Mouse (Mus musculus): ENCODE data around the gene Fry. TPM values are rescaled to one million over a fixed set of nuclear protein-coding genes. Genes with fewer than 3 reads are reported as not detected.
A peak's percentile ranks its signal among the peaks of the same experiment; 100 is the strongest.
"Not testable (repeated sequence)": the region's sequence is repeated elsewhere in the genome, so short reads cannot be mapped to it uniquely, and the experiment has no call there.

Fry gene
- total RNA-seq, 2 experiments from 2014 or later: 194 to 203 TPM

DNA sequence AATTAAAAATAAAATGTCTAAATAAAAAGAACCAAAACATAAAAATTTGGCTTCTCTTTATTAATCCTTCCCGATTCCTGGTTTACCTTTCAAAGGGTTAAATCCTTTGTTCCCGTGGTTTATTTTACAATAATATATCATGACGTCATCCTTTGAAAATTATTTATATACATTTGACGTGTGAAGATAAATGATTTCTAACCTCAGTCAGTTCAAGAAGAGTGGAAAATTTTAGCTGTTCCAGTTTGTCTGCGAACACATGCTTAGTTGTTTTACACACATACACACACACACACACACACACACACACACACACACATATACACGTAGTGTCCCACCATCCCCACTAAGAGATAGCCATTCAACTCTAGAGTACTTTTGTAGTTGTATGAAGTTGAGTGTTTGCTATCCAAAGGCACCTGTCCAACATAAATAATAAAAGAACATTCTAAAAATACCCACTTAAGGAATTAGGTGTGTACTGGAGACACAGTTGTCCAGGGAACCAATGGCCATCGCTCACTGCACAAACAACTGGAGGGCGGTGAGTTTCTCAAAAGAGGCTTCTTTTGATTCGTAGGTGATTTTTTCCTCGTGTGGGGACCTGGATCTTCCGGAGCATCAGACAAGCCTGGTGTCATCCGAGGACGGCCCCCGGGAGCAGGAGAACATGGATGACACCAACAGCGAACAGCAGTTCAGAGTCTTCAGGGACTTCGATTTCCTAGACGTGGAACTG is 338.9 kb downstream of the Fry start:
- intact Hi-C loops (cut with DNase I): no loop called here
- Histone ChIP-seq H3K4me3 (peak overlapping the region; percentile 29), H3K27ac (peak overlapping the region; percentile 66)
- DNase-seq (ENCODE audit: extremely low spot score in 1 of 2, low spot score in 2 of 2): no peak
- no peak for TF ChIP-seq CTCF (IDR thresholded peaks at IDR 0.05)

DNA sequence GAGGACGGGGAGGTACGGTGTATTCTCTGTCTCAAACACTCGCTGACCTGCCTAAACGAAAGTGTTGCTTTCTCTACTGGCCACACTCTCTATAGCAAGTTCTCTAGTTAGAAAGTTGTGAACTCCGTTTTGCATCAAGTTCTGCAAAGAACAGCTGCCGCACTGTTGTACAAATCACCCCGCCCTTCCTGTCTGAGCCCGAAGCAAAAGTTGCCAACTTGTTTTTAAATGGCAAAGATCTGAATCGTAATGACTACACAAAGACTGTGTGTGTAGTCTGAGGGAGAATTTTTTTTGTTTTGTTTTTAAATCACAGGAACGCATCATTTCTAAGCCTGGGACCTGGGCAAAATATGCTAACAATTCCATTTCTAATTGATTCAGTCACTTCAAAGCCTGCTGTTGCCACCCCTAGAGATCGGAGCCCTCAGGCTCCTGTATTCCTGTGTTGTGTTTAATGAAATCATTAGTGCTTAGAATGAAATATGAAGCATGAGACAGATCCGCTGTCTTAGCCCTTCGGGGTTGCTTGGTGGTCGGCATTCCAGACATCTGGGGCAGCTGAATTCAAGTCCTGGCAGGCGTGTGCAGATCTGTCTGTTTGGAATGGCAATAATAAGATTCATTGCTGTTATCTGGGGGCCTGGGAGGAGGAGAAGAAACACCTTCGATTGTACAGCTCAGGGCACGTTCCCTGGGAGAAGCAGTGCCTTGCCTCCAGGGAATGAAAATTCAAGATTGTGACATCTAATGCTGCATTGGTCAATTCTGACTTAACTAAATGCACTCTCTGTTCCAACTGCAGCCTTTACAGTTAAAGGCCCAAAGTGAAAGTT is 339.7 kb downstream of the Fry start:
- intact Hi-C loops (cut with DNase I): no loop called here
- DNase-seq (ENCODE audit: extremely low spot score in 1 of 2, low spot score in 2 of 2): no peak
- H3K27ac ChIP-seq: peak overlapping the region; percentile 66
- no peak for TF ChIP-seq CTCF (IDR thresholded peaks at IDR 0.05)
- H3K4me3 ChIP-seq: peak overlapping the region; percentile 29

DNA sequence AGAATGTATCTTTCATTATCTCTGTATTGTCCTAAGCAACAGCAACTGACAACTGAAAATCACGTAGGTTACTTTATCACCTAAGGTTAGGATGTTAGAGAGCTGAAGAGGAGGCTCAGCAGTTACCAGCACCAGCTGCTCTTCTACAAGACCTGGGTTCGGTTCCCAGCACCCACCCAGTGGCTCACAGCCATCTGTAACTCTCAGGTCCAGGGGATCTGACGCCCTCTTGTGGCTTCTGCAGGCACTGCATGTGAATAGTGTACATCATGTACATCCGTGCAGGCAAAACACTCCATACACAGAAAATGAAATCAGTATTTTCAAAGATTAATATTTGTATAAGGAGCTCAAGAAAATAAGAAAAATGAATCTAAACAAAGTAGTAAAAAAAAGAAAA is 341.4 kb downstream of the Fry start:
- H3K4me3 ChIP-seq: no peak overlapping the region
- intact Hi-C loops (cut with DNase I): no loop called here
- peak; percentile 48 for TF ChIP-seq CTCF (IDR thresholded peaks at IDR 0.05)
- H3K27ac ChIP-seq: no peak overlapping the region; the same call in 1 of the 2 replicates
- DNase-seq (ENCODE audit: extremely low spot score in 1 of 2, low spot score in 2 of 2): no peak

DNA sequence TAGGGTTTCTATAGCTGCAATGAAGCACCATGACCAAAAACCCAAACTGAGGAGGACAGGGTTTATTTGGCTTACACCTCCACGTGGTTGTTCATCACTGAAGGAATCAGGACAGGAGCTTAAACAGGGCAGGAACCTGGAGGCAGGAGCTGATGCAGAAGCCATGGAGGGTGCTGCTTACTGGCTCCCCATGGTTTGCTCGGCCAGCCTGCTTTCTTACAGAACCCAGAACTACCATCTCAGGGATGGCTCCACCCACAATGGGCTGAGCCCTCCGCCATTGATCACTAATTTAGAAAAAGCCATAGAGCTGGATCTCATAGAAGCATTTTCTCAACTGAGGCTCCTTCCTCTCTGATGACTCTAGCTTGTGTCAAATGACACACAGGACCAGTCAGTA is 346.3 kb downstream of the Fry start:
- no peak for DNase-seq (ENCODE audit: extremely low spot score in 1 of 2, low spot score in 2 of 2)
- H3K4me3 ChIP-seq: no peak overlapping the region
- TF ChIP-seq CTCF (IDR thresholded peaks at IDR 0.05): no peak
- peak overlapping the region; percentile 69; the same call in 1 of the 2 replicates for H3K27ac ChIP-seq
- intact Hi-C loops (cut with DNase I): no loop called here

DNA sequence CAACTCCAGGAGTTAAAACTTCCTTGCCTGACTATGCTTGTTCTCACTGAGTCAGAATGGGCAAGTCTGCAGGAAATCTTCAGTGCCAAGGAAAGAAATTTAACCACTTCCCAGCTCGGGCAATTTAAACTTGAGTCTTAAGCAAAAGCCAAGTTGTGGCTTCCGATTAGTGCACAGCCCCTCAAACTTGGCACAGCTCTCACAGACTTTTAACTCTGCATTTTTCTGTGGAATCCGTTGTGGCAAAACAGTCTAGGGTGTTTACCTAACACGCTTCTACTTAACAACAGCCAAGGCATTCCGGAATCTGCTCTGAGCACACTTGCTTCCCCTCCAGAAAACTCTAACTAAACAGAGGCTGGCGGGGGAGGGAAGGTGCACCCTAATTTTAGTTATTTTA is 346.8 kb downstream of the Fry start:
- intact Hi-C loops (cut with DNase I): no loop called here
- DNase-seq (ENCODE audit: extremely low spot score in 1 of 2, low spot score in 2 of 2): no peak
- H3K27ac ChIP-seq: peak overlapping the region; percentile 69; the same call in 1 of the 2 replicates
- TF ChIP-seq CTCF (IDR thresholded peaks at IDR 0.05): no peak
- H3K4me3 ChIP-seq: no peak overlapping the region

DNA sequence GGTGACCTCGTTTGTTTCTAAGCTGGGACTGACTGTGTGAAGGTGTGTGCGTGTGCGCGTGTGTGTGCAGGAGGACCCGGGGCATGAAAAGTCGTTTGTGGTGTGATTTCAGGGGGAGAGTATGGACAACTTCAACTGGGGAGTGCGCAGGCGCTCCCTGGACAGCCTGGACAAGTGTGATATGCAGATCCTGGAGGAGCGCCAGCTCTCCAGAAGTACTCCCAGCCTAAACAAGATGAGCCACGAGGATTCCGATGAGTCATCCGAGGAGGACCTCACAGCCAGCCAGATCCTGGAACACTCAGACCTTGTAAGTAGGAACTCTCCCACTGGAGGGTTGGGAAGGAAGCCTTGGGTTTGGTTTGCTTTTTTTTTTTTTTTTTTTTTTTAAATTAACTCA is 347.7 kb downstream of the Fry start:
- peak overlapping the region; percentile 69 for H3K27ac ChIP-seq
- no peak for TF ChIP-seq CTCF (IDR thresholded peaks at IDR 0.05)
- intact Hi-C loops (cut with DNase I): no loop called here

DNA sequence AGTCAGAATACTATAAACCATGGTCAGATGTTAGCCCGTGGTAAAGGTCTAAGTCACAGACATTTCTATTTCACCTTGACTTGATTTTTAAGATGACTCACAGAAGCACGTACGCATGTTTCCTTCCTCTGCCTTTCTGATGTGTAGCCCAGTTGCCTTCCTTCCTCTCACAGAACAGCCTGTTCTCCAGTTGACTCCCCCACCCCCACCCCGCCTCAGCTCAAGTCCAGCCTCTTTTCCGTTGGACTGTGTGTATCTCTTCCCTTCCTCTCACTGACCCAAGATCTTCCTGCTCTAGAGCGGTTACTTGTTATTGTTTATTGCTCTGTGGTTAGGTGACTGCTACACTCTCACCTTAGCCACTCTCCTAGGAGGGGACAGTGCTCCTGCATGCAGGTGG is 350.0 kb downstream of the Fry start:
- H3K27ac ChIP-seq: no peak overlapping the region
- TF ChIP-seq CTCF (IDR thresholded peaks at IDR 0.05): no peak
- intact Hi-C loops (cut with DNase I): no loop called here
- no peak for DNase-seq (ENCODE audit: extremely low spot score in 1 of 2, low spot score in 2 of 2)
- H3K4me3 ChIP-seq: no peak overlapping the region

More for the DNA sequence above, 347.7 kb downstream of the Fry start:
- DNase-seq (ENCODE audit: extremely low spot score in 1 of 2, low spot score in 2 of 2): peak; percentile 69 to 75
- no peak overlapping the region for H3K4me3 ChIP-seq

DNA sequence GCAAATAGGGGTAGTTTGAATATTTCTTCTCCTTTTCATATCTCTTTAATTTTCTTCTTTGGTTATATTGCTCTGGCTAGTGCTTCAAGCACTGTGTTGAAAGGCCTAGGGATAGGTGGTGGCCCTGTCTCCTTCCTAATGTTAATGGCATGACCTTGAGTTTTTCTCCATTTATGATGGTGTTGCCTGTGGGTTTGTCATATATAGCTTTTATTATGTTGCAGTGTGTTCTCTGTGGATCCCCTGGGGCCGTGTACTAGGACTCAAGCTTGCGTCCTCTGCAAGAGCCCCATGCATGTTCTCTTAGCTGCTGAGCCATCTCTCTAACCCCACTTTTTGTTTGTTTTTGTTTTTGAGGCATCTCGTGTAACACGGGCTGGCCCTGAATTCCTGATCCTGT is 358.9 kb downstream of the Fry start:
- no peak for DNase-seq (ENCODE audit: extremely low spot score in 1 of 2, low spot score in 2 of 2)
- intact Hi-C loops (cut with DNase I): no loop called here
- no peak overlapping the region for H3K4me3 ChIP-seq
- H3K27ac ChIP-seq: no peak overlapping the region
- TF ChIP-seq CTCF (IDR thresholded peaks at IDR 0.05): no peak

DNA sequence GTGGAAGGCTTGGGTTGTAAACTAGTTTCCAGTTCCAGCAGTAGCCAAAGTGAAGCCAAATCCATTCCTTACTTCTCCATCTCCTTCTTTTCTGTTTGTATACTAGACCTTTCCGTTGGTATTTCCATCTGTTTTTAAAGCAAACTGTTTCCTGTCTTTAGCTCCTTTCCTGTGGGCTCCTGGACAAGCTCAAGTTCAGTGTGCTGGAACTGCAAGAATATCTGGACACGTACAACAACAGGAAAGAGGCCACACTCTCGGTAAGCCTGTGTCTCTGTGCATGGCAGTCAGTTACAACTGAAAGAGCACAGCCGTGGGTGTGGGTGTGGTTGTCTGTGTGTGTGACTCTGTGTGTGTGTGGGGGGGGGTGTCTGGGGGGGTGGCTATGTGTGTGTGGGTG is 360.2 kb downstream of the Fry start:
- TF ChIP-seq CTCF (IDR thresholded peaks at IDR 0.05): no peak
- intact Hi-C loops (cut with DNase I): no loop called here
- no peak for DNase-seq (ENCODE audit: extremely low spot score in 1 of 2, low spot score in 2 of 2)
- H3K27ac ChIP-seq: no peak overlapping the region
- H3K4me3 ChIP-seq: no peak overlapping the region

DNA sequence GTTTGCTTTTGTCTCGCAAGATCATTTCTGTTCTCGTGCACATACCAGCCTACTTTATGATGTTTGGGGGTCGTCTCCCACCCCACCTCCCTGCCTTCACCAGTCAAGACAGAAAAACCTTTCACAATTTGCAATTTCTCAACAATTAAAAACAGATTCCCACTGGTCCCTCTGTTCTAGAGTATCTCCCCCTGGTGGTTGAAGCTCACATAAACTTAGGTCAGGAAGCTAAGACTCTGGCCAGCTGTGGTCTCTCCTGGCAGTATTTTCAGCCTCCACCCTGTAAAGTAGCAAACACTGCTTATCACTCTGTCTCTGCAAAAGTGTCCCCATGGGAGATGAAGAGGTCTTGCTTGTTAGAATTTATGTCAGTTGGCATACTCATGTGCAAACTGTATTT is 366.8 kb downstream of the Fry start:
- intact Hi-C loops (cut with DNase I): no loop called here
- H3K4me3 ChIP-seq: no peak overlapping the region
- DNase-seq (ENCODE audit: extremely low spot score in 1 of 2, low spot score in 2 of 2): no peak
- no peak overlapping the region for H3K27ac ChIP-seq
- TF ChIP-seq CTCF (IDR thresholded peaks at IDR 0.05): peak; percentile 55

DNA sequence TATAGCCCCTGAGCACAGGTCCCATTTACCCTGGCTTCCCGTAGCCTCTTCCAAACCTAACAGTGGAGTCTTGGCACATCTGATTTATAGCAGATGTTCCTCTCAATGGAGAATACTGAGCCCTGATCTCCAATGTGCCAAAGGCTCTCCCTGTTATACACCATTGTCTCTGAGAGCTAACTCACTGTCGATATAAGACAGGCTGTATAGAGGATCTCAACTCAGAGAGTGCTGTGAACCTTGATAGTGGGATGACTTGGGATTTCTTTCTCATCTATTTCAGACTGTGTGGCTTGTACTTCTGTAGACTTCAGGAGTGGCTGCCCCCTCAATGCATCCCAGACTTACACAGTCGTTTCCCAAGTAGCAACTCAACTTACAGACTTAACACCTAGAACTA is 371.8 kb downstream of the Fry start:
- H3K27ac ChIP-seq: no peak overlapping the region
- intact Hi-C loops (cut with DNase I): no loop called here
- H3K4me3 ChIP-seq: no peak overlapping the region
- DNase-seq (ENCODE audit: extremely low spot score in 1 of 2, low spot score in 2 of 2): no peak
- TF ChIP-seq CTCF (IDR thresholded peaks at IDR 0.05): no peak

DNA sequence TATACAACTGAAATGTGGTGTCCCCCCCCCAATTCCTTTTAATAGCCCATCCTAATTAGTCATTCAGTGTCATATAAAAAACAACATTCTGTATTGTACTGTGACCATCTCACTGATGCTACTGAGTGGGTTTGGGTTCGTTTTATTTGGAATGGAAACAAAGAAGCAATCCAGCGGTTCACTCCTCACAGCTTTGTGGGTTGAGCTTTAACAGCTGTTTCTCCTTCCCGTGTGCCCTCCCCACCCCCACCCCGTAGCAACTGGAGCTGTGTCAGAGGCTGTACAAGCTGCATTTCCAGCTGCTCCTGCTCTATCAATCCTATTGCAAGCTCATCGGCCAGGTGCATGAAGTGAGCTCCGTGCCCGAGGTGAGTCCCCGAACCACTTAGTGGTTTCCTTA is 372.4 kb downstream of the Fry start:
- TF ChIP-seq CTCF (IDR thresholded peaks at IDR 0.05): no peak
- intact Hi-C loops (cut with DNase I): no loop called here
- no peak overlapping the region for H3K4me3 ChIP-seq
- DNase-seq (ENCODE audit: extremely low spot score in 1 of 2, low spot score in 2 of 2): no peak
- no peak overlapping the region for H3K27ac ChIP-seq

DNA sequence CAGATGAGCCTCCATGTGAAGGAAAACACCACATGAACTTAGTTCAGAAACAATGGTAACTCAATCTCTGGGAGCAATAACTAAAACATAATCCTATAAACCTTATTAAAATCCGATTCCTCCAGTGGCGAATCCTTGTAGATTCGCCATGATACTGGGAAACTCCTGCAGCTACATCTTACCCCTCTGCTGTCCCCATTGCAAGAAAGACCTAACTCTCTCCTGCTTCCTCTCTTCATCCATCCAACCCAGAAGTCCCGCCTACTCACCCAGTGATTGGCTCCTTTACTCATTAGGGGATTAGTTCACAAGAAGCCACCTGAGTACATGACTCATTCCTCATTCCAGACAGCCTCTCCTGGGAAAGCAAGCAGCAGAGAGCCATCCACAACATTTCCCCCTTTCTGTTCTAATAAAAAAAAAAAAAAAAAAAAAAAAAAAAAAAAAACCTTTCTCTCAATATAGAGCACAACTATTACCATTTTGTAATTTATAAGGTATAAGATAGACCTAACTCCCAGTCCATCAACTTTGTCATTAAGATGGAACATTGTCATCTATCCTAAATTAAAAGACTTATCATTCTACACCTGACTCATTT is 373.2 kb downstream of the Fry start:
- DNase-seq (ENCODE audit: extremely low spot score in 1 of 2, low spot score in 2 of 2); H3K4me3 ChIP-seq; H3K27ac ChIP-seq; intact Hi-C loops (cut with DNase I): not testable (repeated sequence)
